8 mouse cellular contexts compared by ENCODE assay signal in genomic region chr13:67060161-67060785, GRCm38 (mm10). TPM values are rescaled to one million over a fixed set of nuclear protein-coding genes. Genes with fewer than 3 reads are reported as not detected.
DNase-seq lines count a peak whose midpoint lies in the region; ATAC-seq lines count a peak whose summit lies in the region.

No protein-coding gene starts in this region.

- H3K9me3 ChIP-seq in embryonic facial prominence, embryonic 10.5 days: 0 out of 2 replicates have a peak, but pooled peaks cover 4% of the 10 kb centered on the region

- 4% methylated on average over 12 of the region's 12 CpGs for WGBS in embryonic facial prominence, embryonic 10.5 days

- H3K36me3 ChIP-seq in embryonic facial prominence, embryonic 10.5 days (replicated peaks): no peaks in the 10 kb centered on the region; the same call in 1 of the 2 replicates

- H3K27ac ChIP-seq in embryonic facial prominence, embryonic 10.5 days (replicated peaks): peak overlapping the region; percentile 85

- no peaks in the 10 kb centered on the region for H3K27me3 ChIP-seq in embryonic facial prominence, embryonic 10.5 days (replicated peaks; ENCODE audit: low read depth, poor library complexity, severe bottlenecking)

- ATAC-seq in megakaryocyte progenitor cell, adult 5-6 weeks (replicated peaks; ENCODE audit: poor library complexity): peak; percentile 21

- H3K4me1 ChIP-seq in embryonic facial prominence, embryonic 10.5 days: peaks cover 6% of the 10 kb centered on the region; the same call in 1 of the 2 replicates

- peak; percentile 7 for DNase-seq in adrenal gland, postnatal 10 days
- no peak for DNase-seq in adrenal gland, postnatal 4 days (ENCODE audit: low spot score in 2 of 2)
- peak; percentile 4 for DNase-seq in 3134 (ENCODE audit: extremely low read depth, insufficient read length, low spot score)
- DNase-seq in embryonic facial prominence, embryonic 10.5 days (ENCODE audit: low spot score): no peak
- peak; percentile 64 for DNase-seq in induced T-regulatory cell, adult 2 months (ENCODE audit: low read depth)
- DNase-seq in left cerebral cortex, adult 18-20 months (ENCODE audit: low spot score in 2 of 2): no peak
- DNase-seq in frontal cortex, adult 2 months (ENCODE audit: extremely low spot score in 1 of 2, low spot score in 1 of 2): no peak

- H3K4me3 ChIP-seq in embryonic facial prominence, embryonic 10.5 days: peak overlapping the region; percentile 68

RNA-seq across cellular contexts. Expression of gene Zfp712, which starts 0.7 kb away (rescaled TPM):
- 1 to 10 TPM; 1.6 to 1.8 TPM for total RNA-seq in adrenal gland, postnatal 10 days (2021)
- 1 to 10 TPM; 2.8 to 2.9 TPM for total RNA-seq in adrenal gland, postnatal 4 days (2021)
- 3.4 and 3.6 TPM in 2 replicates for polyA plus RNA-seq in embryonic facial prominence, embryonic 10.5 days (2016; fragmentation: Nextera tagmentation; extraction: Ambion mirVana)
- 4.6 and 6.0 TPM in 2 replicates for total RNA-seq in megakaryocyte progenitor cell, adult 5-6 weeks (2015)
- total RNA-seq in megakaryocyte progenitor cell, adult 5-6 weeks (2017): 4.1 and 5.3 TPM in 2 replicates
- 1 to 10 TPM; 5.3 to 5.5 TPM for total RNA-seq in left cerebral cortex, adult 18-20 months (2021)
- 2.6 and 2.8 TPM in 2 replicates for polyA plus RNA-seq in frontal cortex, adult 2 months (2012; rRNA removed)

RNA-seq across cellular contexts. Expression of gene Zfp708, which starts 37.5 kb away (rescaled TPM):
- 1 to 10 TPM in 1 of 2 experiments, under 1 TPM in 1; 0.99 to 1.5 TPM for total RNA-seq in adrenal gland, postnatal 10 days (2021)
- 1 to 10 TPM; 1.6 to 2.1 TPM for total RNA-seq in adrenal gland, postnatal 4 days (2021)
- 6.0 and 6.3 TPM in 2 replicates for polyA plus RNA-seq in embryonic facial prominence, embryonic 10.5 days (2016; fragmentation: Nextera tagmentation; extraction: Ambion mirVana)
- 5.6 and 6.9 TPM in 2 replicates for total RNA-seq in megakaryocyte progenitor cell, adult 5-6 weeks (2015)
- 1.0 and 4.0 TPM in 2 replicates for total RNA-seq in megakaryocyte progenitor cell, adult 5-6 weeks (2017)
- 1 to 10 TPM; 2.3 to 2.4 TPM for total RNA-seq in left cerebral cortex, adult 18-20 months (2021)
- 3.0 and 3.7 TPM in 2 replicates for polyA plus RNA-seq in frontal cortex, adult 2 months (2012; rRNA removed)

RNA-seq across cellular contexts. Expression of gene Gm28557, which starts 48.1 kb away (rescaled TPM):
- total RNA-seq in adrenal gland, postnatal 10 days (2021): 1 to 10 TPM; 4.5 to 6.4 TPM
- total RNA-seq in adrenal gland, postnatal 4 days (2021): 1 to 10 TPM; 3.3 to 3.8 TPM
- 2.7 and 3.2 TPM in 2 replicates for polyA plus RNA-seq in embryonic facial prominence, embryonic 10.5 days (2016; fragmentation: Nextera tagmentation; extraction: Ambion mirVana)
- total RNA-seq in megakaryocyte progenitor cell, adult 5-6 weeks (2015): 2.1 and 3.0 TPM in 2 replicates
- total RNA-seq in megakaryocyte progenitor cell, adult 5-6 weeks (2017): 3.9 and 4.6 TPM in 2 replicates
- total RNA-seq in left cerebral cortex, adult 18-20 months (2021): 1 to 10 TPM; 3.1 to 3.2 TPM
- polyA plus RNA-seq in frontal cortex, adult 2 months (2012; rRNA removed): 1.6 and 2.0 TPM in 2 replicates

RNA-seq across cellular contexts. Expression of gene Rslcan18, which starts 55.8 kb away (rescaled TPM):
- under 1 TPM; 0.24 to 0.39 TPM for total RNA-seq in adrenal gland, postnatal 10 days (2021)
- total RNA-seq in adrenal gland, postnatal 4 days (2021): under 1 TPM; 0.22 to 0.31 TPM
- polyA plus RNA-seq in embryonic facial prominence, embryonic 10.5 days (2016; fragmentation: Nextera tagmentation; extraction: Ambion mirVana): 0.23 and 0.29 TPM in 2 replicates
- 1.3 and 1.6 TPM in 2 replicates for total RNA-seq in megakaryocyte progenitor cell, adult 5-6 weeks (2015)
- total RNA-seq in megakaryocyte progenitor cell, adult 5-6 weeks (2017): 0.20 TPM in 1 of 2 replicates, not detected in the other
- total RNA-seq in left cerebral cortex, adult 18-20 months (2021): under 1 TPM; 0.21 to 0.30 TPM
- polyA plus RNA-seq in frontal cortex, adult 2 months (2012; rRNA removed): 0.21 and 0.24 TPM in 2 replicates

Comparison
In these comparisons a context has a peak if more than half of its experiments do, and no peak if none do; other contexts are left out.
1. DNase-seq: peak in adrenal gland, postnatal 10 days (single experiment), 3134 (single experiment) and induced T-regulatory cell, adult 2 months (single experiment); none in adrenal gland, postnatal 4 days (0 of 2), embryonic facial prominence, embryonic 10.5 days (single experiment), left cerebral cortex, adult 18-20 months (0 of 2) and frontal cortex, adult 2 months (0 of 2).